Mouse (Mus musculus): Measurements from ENCODE around the gene Snx25.
A peak's percentile ranks its signal among the peaks of the same experiment; 100 is the strongest.

GRCm38 (mm10) chr8:45998228-45998627 lies 153.7 kb downstream of the Snx25 start:
- peak; percentile 69 for TF ChIP-seq CTCF (IDR thresholded peaks at IDR 0.05)
- TF ChIP-seq EP300 (IDR thresholded peaks at IDR 0.05), result no peak

All from lung, postnatal 0 days (tissue).